Mouse (Mus musculus): ENCODE measurements around the gene Nmnat2. TPM values are rescaled to one million over a fixed set of nuclear protein-coding genes. Genes with fewer than 3 reads are reported as not detected.
A peak's percentile ranks its signal among the peaks of the same experiment; 100 is the strongest.

The Nmnat2 gene
- polyA plus RNA-seq, 1 experiment from 2014 or later: 47.7 TPM

DNA sequence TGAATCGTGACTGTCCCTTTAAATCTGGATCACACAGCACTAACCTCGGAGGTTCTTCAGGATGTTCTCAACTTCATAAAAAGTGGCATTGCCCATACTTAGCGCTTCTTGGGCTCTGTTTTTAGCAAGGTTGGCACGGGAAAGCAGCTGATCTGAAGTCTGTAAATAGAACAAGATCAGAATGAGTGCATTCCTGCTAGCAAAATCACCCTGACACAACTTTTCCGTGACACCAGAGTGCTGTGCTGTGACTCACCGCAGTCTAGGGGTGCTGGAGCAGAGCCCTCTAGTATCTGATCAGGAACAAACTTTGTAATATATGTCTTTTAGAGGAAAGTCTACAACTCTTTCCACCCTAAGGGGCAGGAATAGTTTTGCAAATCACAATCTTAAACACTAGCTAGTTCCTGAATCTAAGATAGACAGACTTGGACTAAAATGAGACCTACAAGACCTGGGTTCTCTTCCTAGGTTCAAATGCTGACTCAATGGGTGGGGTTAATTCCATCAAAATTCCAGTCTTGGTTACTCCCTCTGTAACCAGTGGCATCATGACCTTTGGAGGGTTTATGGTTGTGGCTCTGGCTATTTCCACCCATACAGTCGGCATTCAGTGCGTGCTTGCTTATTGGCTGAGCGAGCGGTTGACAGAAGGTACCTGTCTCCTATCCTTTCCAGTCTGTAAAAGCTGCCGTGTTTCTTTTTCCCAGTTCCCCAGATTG lies 175.4 kb downstream of the Nmnat2 start:
- no peak for DNase-seq (ENCODE audit: low spot score)
- no peak overlapping the region for H3K27ac ChIP-seq (ENCODE audit: low read depth, low read length)
- H3K36me3 ChIP-seq (ENCODE audit: control insufficient read depth, insufficient read depth, low read length): no peaks in the 10 kb centered on the region
- no peak overlapping the region for H3K4me3 ChIP-seq (ENCODE audit: low read depth, low read length)
- ATAC-seq (ENCODE audit: insufficient read depth, low FRiP score, low TSS enrichment): no peak
- no peaks in the 10 kb centered on the region for H3K9me3 ChIP-seq (ENCODE audit: control insufficient read depth, low read length)
- peaks cover 9% of the 10 kb centered on the region; the same call in 1 of the 2 replicates for H3K4me1 ChIP-seq (ENCODE audit: control insufficient read depth, insufficient read depth, low read length)
- whole genome bisulfite sequencing: 88% methylated on average over 11 of the region's 11 CpGs
- H3K4me2 ChIP-seq (ENCODE audit: low read depth): no peak overlapping the region
- no peaks in the 10 kb centered on the region for H3K27me3 ChIP-seq (ENCODE audit: control insufficient read depth, insufficient read depth, low read length)
- H3K9ac ChIP-seq (ENCODE audit: low read length): no peak overlapping the region

- H3K4me2 ChIP-seq (ENCODE audit: low read depth): no peak overlapping the region; the same call in 1 of the 2 replicates
- peak; percentile 32 for DNase-seq (ENCODE audit: low spot score)
Observed at GRCm38 (mm10) chr1:153133865-153134781, 179.3 kb downstream of the Nmnat2 start.

GRCm38 (mm10) chr1:153136647-153137046 lies 181.9 kb downstream of the Nmnat2 start:
- 90% methylated on average over 13 of the region's 13 CpGs for WGBS

More at GRCm38 (mm10) chr1:153133865-153134781, 179.3 kb downstream of the Nmnat2 start:
- H3K9me3 ChIP-seq (ENCODE audit: control insufficient read depth, low read length): no peaks in the 10 kb centered on the region
- ATAC-seq (ENCODE audit: insufficient read depth, low FRiP score, low TSS enrichment): no peak
- H3K36me3 ChIP-seq (ENCODE audit: control insufficient read depth, insufficient read depth, low read length): no peaks in the 10 kb centered on the region
- H3K4me1 ChIP-seq (ENCODE audit: control insufficient read depth, insufficient read depth, low read length): peaks cover 9% of the 10 kb centered on the region; the same call in 1 of the 2 replicates
- H3K4me3 ChIP-seq (ENCODE audit: low read depth, low read length): no peak overlapping the region
- no peak overlapping the region for H3K27ac ChIP-seq (ENCODE audit: low read depth, low read length)
- H3K9ac ChIP-seq (ENCODE audit: low read length): peak overlapping the region; percentile 39; the same call in 1 of the 2 replicates
- H3K27me3 ChIP-seq (ENCODE audit: control insufficient read depth, insufficient read depth, low read length): no peaks in the 10 kb centered on the region
- WGBS: 20% methylated on average over 9 of the region's 9 CpGs

DNA sequence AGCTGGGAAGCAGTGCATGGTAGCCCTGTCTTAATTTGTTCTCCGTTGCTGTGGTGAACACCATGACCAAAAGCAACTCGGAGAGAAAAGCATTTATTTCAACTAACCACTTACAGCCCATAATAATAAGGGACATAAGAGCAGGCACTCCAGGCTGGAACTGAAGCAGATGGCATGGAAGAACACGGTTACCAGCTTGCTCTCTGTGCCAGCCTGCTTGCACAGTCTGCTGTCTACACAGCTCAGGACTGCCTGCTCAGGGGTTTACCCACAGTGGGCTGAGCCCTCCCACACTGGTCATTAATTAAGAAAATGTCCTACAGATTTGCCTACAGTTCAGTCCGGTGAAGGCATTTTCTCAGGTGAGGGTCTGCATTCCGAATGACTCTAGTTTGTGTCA lies 183.7 kb downstream of the Nmnat2 start:
- WGBS: 73% methylated on average over 5 of the region's 5 CpGs
- Histone ChIP-seq H3K4me3 (ENCODE audit: low read depth, low read length) (no peak overlapping the region), H3K9ac (ENCODE audit: low read length) (no peak overlapping the region), H3K27ac (ENCODE audit: low read depth, low read length) (no peak overlapping the region), H3K4me2 (ENCODE audit: low read depth) (no peak overlapping the region), H3K4me1 (ENCODE audit: control insufficient read depth, insufficient read depth, low read length) (peaks cover 7% of the 10 kb centered on the region; the same call in 1 of the 2 replicates), H3K9me3 (ENCODE audit: control insufficient read depth, low read length) (no peaks in the 10 kb centered on the region), H3K36me3 (ENCODE audit: control insufficient read depth, insufficient read depth, low read length) (no peaks in the 10 kb centered on the region), H3K27me3 (ENCODE audit: control insufficient read depth, insufficient read depth, low read length) (no peaks in the 10 kb centered on the region)
- ATAC-seq (ENCODE audit: insufficient read depth, low FRiP score, low TSS enrichment): no peak
- DNase-seq (ENCODE audit: low spot score): no peak

More at GRCm38 (mm10) chr1:153136647-153137046, 181.9 kb downstream of the Nmnat2 start:
- no peak overlapping the region for H3K9ac ChIP-seq (ENCODE audit: low read length)
- ATAC-seq (ENCODE audit: insufficient read depth, low FRiP score, low TSS enrichment) (no peak), DNase-seq (ENCODE audit: low spot score) (no peak)
- H3K36me3 ChIP-seq (ENCODE audit: control insufficient read depth, insufficient read depth, low read length): no peaks in the 10 kb centered on the region
- no peaks in the 10 kb centered on the region for H3K27me3 ChIP-seq (ENCODE audit: control insufficient read depth, insufficient read depth, low read length)
- H3K4me1 ChIP-seq (ENCODE audit: control insufficient read depth, insufficient read depth, low read length): peaks cover 9% of the 10 kb centered on the region; the same call in 1 of the 2 replicates
- no peak overlapping the region for H3K4me3 ChIP-seq (ENCODE audit: low read depth, low read length)
- H3K27ac ChIP-seq (ENCODE audit: low read depth, low read length): no peak overlapping the region
- no peak overlapping the region for H3K4me2 ChIP-seq (ENCODE audit: low read depth)
- no peaks in the 10 kb centered on the region for H3K9me3 ChIP-seq (ENCODE audit: control insufficient read depth, low read length)

- Histone ChIP-seq H3K9ac (ENCODE audit: low read length) (no peak overlapping the region), H3K27me3 (ENCODE audit: control insufficient read depth, insufficient read depth, low read length) (no peaks in the 10 kb centered on the region), H3K27ac (ENCODE audit: low read depth, low read length) (no peak overlapping the region), H3K4me1 (ENCODE audit: control insufficient read depth, insufficient read depth, low read length) (no peaks in the 10 kb centered on the region; the same call in 1 of the 2 replicates), H3K4me3 (ENCODE audit: low read depth, low read length) (no peak overlapping the region), H3K9me3 (ENCODE audit: control insufficient read depth, low read length) (no peaks in the 10 kb centered on the region), H3K36me3 (ENCODE audit: control insufficient read depth, insufficient read depth, low read length) (no peaks in the 10 kb centered on the region), H3K4me2 (ENCODE audit: low read depth) (no peak overlapping the region)
- WGBS: 88% methylated on average over 7 of the region's 7 CpGs
- ATAC-seq (ENCODE audit: insufficient read depth, low FRiP score, low TSS enrichment) (no peak), DNase-seq (ENCODE audit: low spot score) (no peak)
Observed at GRCm38 (mm10) chr1:153139635-153140034, 184.8 kb downstream of the Nmnat2 start.

DNA sequence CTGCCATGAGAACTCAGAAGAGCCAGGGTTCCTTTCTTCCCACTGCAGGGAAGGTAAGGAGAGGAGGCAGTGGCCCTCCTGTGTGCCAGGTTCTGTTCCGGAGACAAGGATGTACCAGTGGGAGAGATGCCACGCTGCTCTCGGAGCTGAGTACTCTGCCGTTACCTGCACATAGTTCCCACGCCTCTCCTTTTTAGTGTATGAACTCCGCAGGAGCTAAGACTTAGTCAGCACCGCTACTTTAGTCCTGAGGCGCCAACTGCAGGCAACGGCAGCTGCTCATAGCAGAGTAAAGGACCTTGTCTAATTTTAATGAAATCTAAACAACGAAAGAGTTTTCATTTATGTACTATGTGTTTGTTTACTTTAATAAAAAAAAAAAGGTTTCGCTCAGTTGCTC lies 185.5 kb downstream of the Nmnat2 start:
- ATAC-seq (ENCODE audit: insufficient read depth, low FRiP score, low TSS enrichment) (no peak), DNase-seq (ENCODE audit: low spot score) (no peak)
- H3K27ac ChIP-seq (ENCODE audit: low read depth, low read length): no peak overlapping the region
- 81% methylated on average over 11 of the region's 11 CpGs for WGBS
- no peak overlapping the region for H3K4me3 ChIP-seq (ENCODE audit: low read depth, low read length)
- H3K9me3 ChIP-seq (ENCODE audit: control insufficient read depth, low read length): no peaks in the 10 kb centered on the region
- H3K27me3 ChIP-seq (ENCODE audit: control insufficient read depth, insufficient read depth, low read length): no peaks in the 10 kb centered on the region
- H3K4me1 ChIP-seq (ENCODE audit: control insufficient read depth, insufficient read depth, low read length): no peaks in the 10 kb centered on the region
- no peak overlapping the region for H3K9ac ChIP-seq (ENCODE audit: low read length)
- H3K36me3 ChIP-seq (ENCODE audit: control insufficient read depth, insufficient read depth, low read length): no peaks in the 10 kb centered on the region
- no peak overlapping the region for H3K4me2 ChIP-seq (ENCODE audit: low read depth)

- Histone ChIP-seq H3K9ac (ENCODE audit: low read length) (no peak overlapping the region), H3K4me2 (ENCODE audit: low read depth) (no peak overlapping the region), H3K9me3 (ENCODE audit: control insufficient read depth, low read length) (no peaks in the 10 kb centered on the region), H3K4me1 (ENCODE audit: control insufficient read depth, insufficient read depth, low read length) (no peaks in the 10 kb centered on the region), H3K36me3 (ENCODE audit: control insufficient read depth, insufficient read depth, low read length) (no peaks in the 10 kb centered on the region), H3K4me3 (ENCODE audit: low read depth, low read length) (no peak overlapping the region), H3K27ac (ENCODE audit: low read depth, low read length) (no peak overlapping the region), H3K27me3 (ENCODE audit: control insufficient read depth, insufficient read depth, low read length) (no peaks in the 10 kb centered on the region)
- DNase-seq (ENCODE audit: low spot score): no peak
- ATAC-seq (ENCODE audit: insufficient read depth, low FRiP score, low TSS enrichment): no peak
- 17% methylated on average over 8 of the region's 8 CpGs for WGBS
Observed at GRCm38 (mm10) chr1:153140747-153141228, 186.0 kb downstream of the Nmnat2 start.

GRCm38 (mm10) chr1:153144021-153144420 lies 189.2 kb downstream of the Nmnat2 start:
- no peak for ATAC-seq (ENCODE audit: insufficient read depth, low FRiP score, low TSS enrichment)
- H3K36me3 ChIP-seq (ENCODE audit: control insufficient read depth, insufficient read depth, low read length): no peaks in the 10 kb centered on the region
- WGBS: 69% methylated on average over 11 of the region's 11 CpGs
- H3K27me3 ChIP-seq (ENCODE audit: control insufficient read depth, insufficient read depth, low read length): no peaks in the 10 kb centered on the region
- no peaks in the 10 kb centered on the region for H3K4me1 ChIP-seq (ENCODE audit: control insufficient read depth, insufficient read depth, low read length)
- H3K9ac ChIP-seq (ENCODE audit: low read length): no peak overlapping the region
- no peak overlapping the region for H3K4me3 ChIP-seq (ENCODE audit: low read depth, low read length)
- no peak overlapping the region for H3K4me2 ChIP-seq (ENCODE audit: low read depth)
- no peak overlapping the region for H3K27ac ChIP-seq (ENCODE audit: low read depth, low read length)
- no peaks in the 10 kb centered on the region for H3K9me3 ChIP-seq (ENCODE audit: control insufficient read depth, low read length)
- no peak for DNase-seq (ENCODE audit: low spot score)
